Mouse (Mus musculus) brown adipose tissue, adult 24 weeks (tissue): Measurements from ENCODE around the gene Phldb1. TPM values are rescaled to one million over a fixed set of nuclear protein-coding genes. Genes with fewer than 3 reads are reported as not detected.

Source experiments
- H3K27ac ChIP-seq: fragments of 200-500 bp; replicated peaks from 2 replicates; pipeline ENCODE4 v1.5.1; 2012; ENCODE audit warnings: low read depth, mild to moderate bottlenecking, low read length
- H3K4me1 ChIP-seq: fragments of 200-500 bp; 2 replicates; pipeline ENCODE4 v1.6.1; 2012; ENCODE audit warnings: low read length, mixed read lengths; ENCODE audit not compliant: control insufficient read depth, insufficient read depth, insufficient read length
- H3K4me3 ChIP-seq: fragments of 200-500 bp; 2 replicates; pipeline ENCODE4 v1.5.1; 2012; ENCODE audit warnings: low read depth, mild to moderate bottlenecking, low read length, moderate library complexity; ENCODE audit not compliant: insufficient read depth
- polyA plus RNA-seq: library from polyadenylated mRNA; stranded (reverse); fragments of >200 nt; gene quantifications from 2 replicates; pipeline ENCODE4 v1.2.4, GENCODE M21; 2012; ENCODE audit not compliant: missing spikeins, insufficient read depth, insufficient read length

Phldb1 gene
- polyA plus RNA-seq, 1 experiment: 27.6 TPM

DNA sequence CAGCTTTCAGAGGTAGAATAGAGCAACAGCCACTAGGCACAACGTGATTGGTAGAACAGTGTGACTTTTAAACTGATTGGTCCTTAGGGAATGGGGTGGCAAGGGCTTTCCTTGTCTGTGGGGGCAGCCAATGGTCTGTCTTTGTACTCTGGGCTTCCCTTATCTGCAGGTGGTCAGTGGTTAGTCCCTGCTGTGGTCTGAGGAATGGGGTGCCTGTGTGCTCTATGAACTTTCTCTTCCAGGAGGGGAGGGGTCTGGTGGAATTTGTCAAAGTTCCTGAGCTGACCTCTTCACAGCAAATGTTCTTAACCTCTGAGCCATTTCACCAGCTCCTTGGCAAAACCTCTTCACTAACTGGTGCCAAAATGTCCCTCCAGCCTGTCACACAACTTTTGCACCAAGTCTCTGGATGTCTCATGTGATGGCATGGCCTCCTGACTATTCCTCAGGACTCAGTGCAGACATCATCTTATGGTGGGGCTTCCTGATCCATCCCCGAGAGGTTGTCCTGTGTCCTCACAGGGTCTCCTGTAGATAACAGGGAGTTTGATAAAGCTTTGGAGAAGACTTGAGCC is 62.6 kb downstream of the Phldb1 start:
- Histone ChIP-seq H3K27ac (peak overlapping the region; percentile 58), H3K4me1 (no peaks in the 10 kb centered on the region), H3K4me3 (no peak overlapping the region)

GRCm38 (mm10) chr9:44671416-44671815 is 63.6 kb downstream of the Phldb1 start:
- no peaks in the 10 kb centered on the region for H3K4me1 ChIP-seq
- no peak overlapping the region for H3K4me3 ChIP-seq
- H3K27ac ChIP-seq: no peak overlapping the region

- Histone ChIP-seq H3K27ac (no peak overlapping the region), H3K4me3 (no peak overlapping the region), H3K4me1 (no peaks in the 10 kb centered on the region)
Measured at GRCm38 (mm10) chr9:44663706-44664105, 71.3 kb downstream of the Phldb1 start.

- Histone ChIP-seq H3K4me1 (no peaks in the 10 kb centered on the region), H3K4me3 (peak overlapping the region; percentile 58), H3K27ac (no peak overlapping the region)
Measured at GRCm38 (mm10) chr9:44655098-44656066, 79.6 kb downstream of the Phldb1 start.

DNA sequence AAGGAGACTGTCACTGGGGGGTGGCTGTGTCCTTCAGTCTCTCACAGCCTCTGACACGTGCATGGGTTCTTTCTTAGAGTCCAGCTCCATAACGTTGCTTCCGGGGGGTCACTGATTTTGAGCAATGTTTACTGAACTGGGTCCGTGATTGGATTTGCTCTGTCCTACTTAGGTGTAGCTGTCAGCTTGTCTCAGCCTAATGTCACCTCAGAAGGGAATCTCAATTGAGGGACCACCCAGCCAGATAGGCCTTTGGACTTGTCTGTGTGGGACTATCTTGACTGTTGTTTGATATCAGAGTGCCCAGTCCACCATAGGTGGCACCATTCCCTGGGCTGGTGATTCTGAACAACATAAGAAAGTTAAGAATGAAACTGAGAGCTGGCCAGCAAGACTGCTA is 81.1 kb downstream of the Phldb1 start:
- no peaks in the 10 kb centered on the region for H3K4me1 ChIP-seq
- no peak overlapping the region for H3K4me3 ChIP-seq
- H3K27ac ChIP-seq: no peak overlapping the region

- no peak overlapping the region for H3K4me3 ChIP-seq
- no peak overlapping the region for H3K27ac ChIP-seq
Measured at GRCm38 (mm10) chr9:44652027-44652426, 83.0 kb downstream of the Phldb1 start.

GRCm38 (mm10) chr9:44648881-44649281 is 86.1 kb downstream of the Phldb1 start:
- H3K4me1 ChIP-seq: peaks cover 3% of the 10 kb centered on the region
- no peak overlapping the region for H3K27ac ChIP-seq
- no peak overlapping the region for H3K4me3 ChIP-seq

More at GRCm38 (mm10) chr9:44652027-44652426, 83.0 kb downstream of the Phldb1 start:
- H3K4me1 ChIP-seq: no peaks in the 10 kb centered on the region

DNA sequence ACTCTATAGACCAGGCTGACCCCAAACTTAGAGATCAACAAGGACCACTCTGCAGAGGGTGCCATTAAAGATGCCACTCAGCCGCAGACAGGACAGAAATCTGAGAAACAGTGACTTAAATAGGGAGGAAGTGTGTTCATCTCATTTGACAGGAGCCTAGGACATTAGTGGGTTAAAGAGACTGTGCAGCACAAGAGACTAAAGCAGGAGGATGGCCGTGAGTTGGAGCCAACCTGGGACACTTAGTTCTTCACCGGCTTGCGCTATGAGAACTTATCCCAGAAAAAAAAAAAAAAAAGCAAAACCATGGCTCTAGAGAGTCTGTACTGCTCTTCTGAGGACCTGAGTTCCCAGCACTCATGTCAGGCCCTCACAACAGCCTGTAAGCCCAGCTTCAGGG is 87.3 kb downstream of the Phldb1 start:
- H3K4me1 ChIP-seq: peaks cover 3% of the 10 kb centered on the region
- H3K4me3 ChIP-seq: no peak overlapping the region
- H3K27ac ChIP-seq: no peak overlapping the region

- Histone ChIP-seq H3K4me1 (peaks cover 3% of the 10 kb centered on the region), H3K4me3 (no peak overlapping the region), H3K27ac (no peak overlapping the region)
Measured at GRCm38 (mm10) chr9:44647026-44647425, 88.0 kb downstream of the Phldb1 start.

GRCm38 (mm10) chr9:44646366-44646765 is 88.6 kb downstream of the Phldb1 start:
- Histone ChIP-seq H3K4me3 (no peak overlapping the region), H3K4me1 (peaks cover 3% of the 10 kb centered on the region), H3K27ac (no peak overlapping the region)

DNA sequence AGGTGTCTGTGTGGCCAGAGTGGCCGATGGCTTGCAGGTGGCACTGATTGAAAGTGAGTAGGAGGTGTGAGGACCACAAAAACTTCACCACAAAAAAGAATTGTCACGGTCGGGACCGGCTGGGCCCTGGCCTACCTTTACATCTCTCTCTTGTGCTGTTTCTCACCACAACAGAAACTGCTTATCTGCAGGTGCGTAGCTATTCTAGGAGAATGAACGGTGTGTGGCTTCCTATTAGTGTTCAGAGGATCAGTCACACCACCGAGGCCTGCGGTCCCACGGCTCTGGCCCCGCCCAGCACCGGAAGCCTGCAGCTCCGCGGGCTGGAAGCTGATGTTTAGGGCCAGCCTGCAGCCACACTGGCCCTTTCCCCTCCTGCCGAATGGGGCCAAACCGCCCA is 89.1 kb downstream of the Phldb1 start:
- no peak overlapping the region for H3K27ac ChIP-seq
- H3K4me1 ChIP-seq: peaks cover 3% of the 10 kb centered on the region
- H3K4me3 ChIP-seq: no peak overlapping the region

DNA sequence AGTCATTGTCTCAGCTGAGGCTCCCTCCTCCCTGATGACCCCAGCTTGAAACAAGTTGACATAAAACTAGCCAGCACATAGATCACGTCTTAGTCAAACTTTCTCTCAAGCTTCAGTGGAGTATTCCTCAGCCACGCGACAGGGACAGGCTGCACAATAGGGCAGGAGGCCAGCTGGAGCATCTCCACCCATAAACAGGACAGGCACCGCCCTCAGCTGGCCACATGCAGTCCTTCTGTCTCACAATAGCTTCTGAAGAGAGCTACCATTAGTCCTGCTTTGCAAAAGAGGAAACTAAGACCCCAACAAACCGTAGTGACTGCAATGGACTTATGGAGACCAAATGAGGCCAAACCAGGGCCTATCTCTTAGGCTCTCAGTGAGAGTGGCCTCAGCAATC is 89.5 kb downstream of the Phldb1 start:
- Histone ChIP-seq H3K4me3 (no peak overlapping the region), H3K4me1 (peaks cover 3% of the 10 kb centered on the region), H3K27ac (no peak overlapping the region)

DNA sequence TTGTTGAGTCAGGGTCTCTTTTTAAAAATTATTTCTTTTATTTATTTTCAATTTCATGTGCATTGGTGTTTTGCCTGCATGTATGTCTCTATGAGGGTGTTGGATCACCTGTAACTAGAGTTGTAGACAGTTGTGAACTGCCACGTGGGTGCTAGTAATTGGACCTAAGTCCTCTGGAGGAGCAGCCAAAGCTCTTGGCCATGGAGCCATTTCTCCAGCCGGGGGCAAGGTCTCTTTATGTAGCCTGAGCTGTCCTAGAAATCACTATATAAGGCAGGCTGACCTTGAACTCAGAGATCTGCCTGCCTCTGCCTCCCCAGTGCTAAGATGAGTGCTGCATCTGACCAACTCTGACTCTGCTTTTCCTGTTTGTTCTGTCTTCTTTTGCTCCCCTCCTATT is 90.8 kb downstream of the Phldb1 start:
- H3K4me1 ChIP-seq: peaks cover 3% of the 10 kb centered on the region
- H3K4me3 ChIP-seq: no peak overlapping the region
- H3K27ac ChIP-seq: no peak overlapping the region

GRCm38 (mm10) chr9:44643103-44643502 is 91.9 kb downstream of the Phldb1 start:
- H3K27ac ChIP-seq: no peak overlapping the region
- H3K4me1 ChIP-seq: peaks cover 3% of the 10 kb centered on the region
- no peak overlapping the region for H3K4me3 ChIP-seq

DNA sequence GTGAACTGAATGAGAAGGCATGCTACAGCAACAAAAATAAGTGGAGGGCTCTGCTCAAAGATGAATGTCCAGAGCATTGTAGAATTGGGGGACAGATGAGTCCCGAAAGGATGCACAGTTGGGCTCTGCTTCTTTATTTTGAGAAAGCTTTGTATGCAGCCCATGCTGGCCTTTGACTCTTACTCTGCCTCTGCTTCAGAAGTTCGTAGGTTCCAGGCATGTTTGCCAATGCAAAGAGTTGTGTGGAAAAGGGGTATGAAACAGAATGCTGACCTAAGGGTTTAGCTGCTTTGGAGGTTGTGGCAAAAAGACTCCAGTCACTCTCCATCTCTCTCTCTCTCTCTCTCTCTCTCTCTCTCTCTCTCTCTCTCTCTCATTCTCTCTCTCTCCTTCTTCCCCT is 93.4 kb downstream of the Phldb1 start:
- H3K4me1 ChIP-seq: peaks cover 9% of the 10 kb centered on the region
- H3K27ac ChIP-seq: no peak overlapping the region
- H3K4me3 ChIP-seq: no peak overlapping the region
